Mouse (Mus musculus) heart, adult 2 months (tissue): ENCODE measurements around the gene Stx8. TPM values are rescaled to one million over a fixed set of nuclear protein-coding genes. Genes with fewer than 3 reads are reported as not detected.

ENCODE experiments used
- DNase-seq, 2 experiments: peaks; one replicate each; pipeline ENCODE4 v3.0.0; 2021
- H3K27ac ChIP-seq: fragments of 200-600 bp; 2 replicates; pipeline ENCODE4 v1.8.1; 2022
- H3K27me3 ChIP-seq: fragments of 200-500 bp; 2 replicates; pipeline ENCODE4 v1.6.1; 2012; ENCODE audit warnings: mild to moderate bottlenecking, low read length, inconsistent platforms, mixed read lengths; ENCODE audit not compliant: control insufficient read depth, insufficient read depth
- H3K36me3 ChIP-seq: fragments of 200-500 bp; 2 replicates; pipeline ENCODE4 v1.6.1; 2012; ENCODE audit warnings: low read length, inconsistent platforms; ENCODE audit not compliant: control insufficient read depth, insufficient read depth
- H3K4me1 ChIP-seq: fragments of 200-500 bp; 2 replicates; pipeline ENCODE4 v1.6.1; 2011; ENCODE audit warnings: low read length; ENCODE audit not compliant: control insufficient read depth, insufficient read depth
- H3K4me3 ChIP-seq: fragments of 200-600 bp; 2 replicates; pipeline ENCODE4 v1.8.1; 2022
- H3K79me2 ChIP-seq: fragments of 200-500 bp; replicated peaks from 2 replicates; pipeline ENCODE4 v1.6.1; 2012; ENCODE audit warnings: mild to moderate bottlenecking, inconsistent platforms, low read length, moderate library complexity, mixed read lengths; ENCODE audit not compliant: control insufficient read depth, insufficient read depth
- H3K9ac ChIP-seq: fragments of 200-500 bp; 2 replicates; pipeline ENCODE4 v1.6.1; 2012; ENCODE audit warnings: low read depth, mild to moderate bottlenecking, control low read depth, inconsistent platforms, low read length, mixed read lengths
- CTCF ChIP-seq: fragments of 200-600 bp; IDR thresholded peaks from 2 replicates; pipeline ENCODE4 v1.8.1; 2022; ENCODE audit warnings: antibody characterized with exemption, mild to moderate bottlenecking, moderate library complexity
- EP300 ChIP-seq: fragments of 200-500 bp; IDR thresholded peaks from 2 replicates; pipeline ENCODE4 v1.6.1; 2011; ENCODE audit warnings: low read depth, low read length, control low read depth; ENCODE audit not compliant: insufficient read depth
- POLR2A ChIP-seq: fragments of 200-500 bp; IDR thresholded peaks from 2 replicates; pipeline ENCODE4 v1.6.1; 2011; ENCODE audit warnings: mild to moderate bottlenecking, low read depth, low read length, control low read depth; ENCODE audit not compliant: insufficient read depth
- WGBS: fragments of 180-500 bp; shearing (Covaris S2); methylation state at CpG from one replicate; pipeline ENCODE4 v1.1.7; 2018; 5-methylcytosine and 5-hydroxymethylcytosine counted together
- intact Hi-C: fragments of 180-260 bp; cut with DNase I; formaldehyde crosslinking; loops from one replicate; pipeline ENCODE4 v1.15.1; 2025
- polyA plus RNA-seq: library from polyadenylated mRNA; depleted of rRNA; stranded (reverse); fragments of >200 nt; gene quantifications from 2 replicates; pipeline ENCODE4 v1.2.3, GENCODE M21; 2012
- total RNA-seq, 2 experiments: library from RNA; stranded (reverse); gene quantifications; 2 replicates each; pipeline ENCODE4 v1.2.3; 2021

The Stx8 gene
- total and polyA plus RNA-seq, 3 experiments = 6.7 to 29.1 (median 22.6) TPM

DNA sequence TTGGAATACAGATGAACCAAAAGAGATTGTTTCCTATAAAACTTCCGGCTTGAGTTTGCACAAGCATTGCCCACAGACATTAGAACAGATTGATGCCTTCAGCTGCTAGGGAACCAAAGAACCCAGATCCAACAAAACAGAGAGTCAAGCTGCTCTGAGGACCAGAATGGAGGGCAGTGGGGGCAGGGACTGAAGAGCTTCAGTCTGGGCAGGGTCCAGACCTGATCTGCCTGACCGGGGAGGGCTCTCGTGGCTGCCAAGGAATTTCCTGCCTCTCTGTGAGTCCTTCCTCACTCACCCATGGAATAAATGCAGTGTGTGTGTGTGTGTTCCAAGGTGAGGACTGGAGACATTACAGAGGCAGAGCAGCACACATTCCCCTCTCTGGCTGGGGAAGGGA lies 17.8 kb upstream of the Stx8 start:
- no peaks in the 10 kb centered on the region for H3K36me3 ChIP-seq
- H3K9ac ChIP-seq = no peak overlapping the region
- H3K79me2 ChIP-seq = no peaks in the 10 kb centered on the region
- intact Hi-C loops = no loop called here
- TF ChIP-seq EP300 (no peak), POLR2A (no peak), CTCF (no peak)
- no peak for DNase-seq
- H3K27ac ChIP-seq = no peak overlapping the region
- H3K4me1 ChIP-seq = peaks cover 2% of the 10 kb centered on the region
- H3K27me3 ChIP-seq = no peaks in the 10 kb centered on the region
- no peak overlapping the region for H3K4me3 ChIP-seq
- WGBS = 38% methylated on average over 3 of the region's 3 CpGs

- no peaks in the 10 kb centered on the region for H3K27me3 ChIP-seq
- TF ChIP-seq CTCF (no peak), POLR2A (no peak), EP300 (no peak)
- DNase-seq = no peak
- H3K4me1 ChIP-seq = peaks cover 2% of the 10 kb centered on the region
- intact Hi-C loops = no loop called here
- H3K9ac ChIP-seq = no peak overlapping the region
- H3K79me2 ChIP-seq = no peaks in the 10 kb centered on the region
- WGBS = 82% methylated on average over 9 of the region's 9 CpGs
- H3K27ac ChIP-seq = no peak overlapping the region
- no peaks in the 10 kb centered on the region for H3K36me3 ChIP-seq
- no peak overlapping the region for H3K4me3 ChIP-seq
Observed at GRCm38 (mm10) chr11:67949475-67949874, 16.5 kb upstream of the Stx8 start.

GRCm38 (mm10) chr11:67953604-67954003 lies 12.4 kb upstream of the Stx8 start:
- no peaks in the 10 kb centered on the region for H3K4me1 ChIP-seq
- TF ChIP-seq EP300 = no peak
- H3K27me3 ChIP-seq = no peaks in the 10 kb centered on the region
- no peak overlapping the region for H3K4me3 ChIP-seq
- H3K27ac ChIP-seq = no peak overlapping the region
- H3K36me3 ChIP-seq = no peaks in the 10 kb centered on the region
- intact Hi-C loops = no loop called here
- no peak overlapping the region for H3K9ac ChIP-seq
- DNase-seq = no peak
- 83% methylated on average over 5 of the region's 5 CpGs for WGBS
- no peaks in the 10 kb centered on the region for H3K79me2 ChIP-seq

- 78% methylated on average over 6 of the region's 6 CpGs for WGBS
- Histone ChIP-seq H3K36me3 (no peaks in the 10 kb centered on the region), H3K4me1 (no peaks in the 10 kb centered on the region), H3K27me3 (no peaks in the 10 kb centered on the region), H3K27ac (no peak overlapping the region), H3K79me2 (no peaks in the 10 kb centered on the region), H3K4me3 (no peak overlapping the region), H3K9ac (no peak overlapping the region)
- no peak for DNase-seq
- intact Hi-C loops = no loop called here
- no peak for TF ChIP-seq EP300
- no peak for TF ChIP-seq POLR2A
- no peak for TF ChIP-seq CTCF
Observed at GRCm38 (mm10) chr11:67954413-67954812, 11.6 kb upstream of the Stx8 start.

DNA sequence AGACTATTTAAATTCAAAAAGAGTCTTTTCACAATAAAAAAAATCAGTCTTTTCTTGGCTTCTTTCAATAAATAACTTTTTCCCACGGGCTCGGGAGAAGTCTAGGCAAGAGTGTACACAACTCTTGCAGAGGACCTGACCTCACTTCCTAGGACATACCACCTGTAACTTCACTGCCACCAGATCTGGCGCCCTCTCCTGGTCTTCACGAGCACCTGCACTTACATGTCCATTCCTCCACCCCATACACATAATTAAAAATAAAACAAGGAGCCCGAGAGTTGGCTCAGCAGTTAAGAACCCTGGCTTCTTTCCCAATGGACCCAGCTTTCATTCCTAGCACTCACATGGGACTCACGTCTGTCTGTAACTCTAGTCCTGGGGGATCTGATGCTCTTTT lies 1.9 kb upstream of the Stx8 start:
- 55% methylated on average over 6 of the region's 6 CpGs for WGBS
- intact Hi-C loops = loop anchor here (2.0 kb wide), 1 partner anchor 67 kb away; no protein-coding TSS in a partner anchor
- no peak overlapping the region for H3K27ac ChIP-seq
- no peak overlapping the region for H3K4me3 ChIP-seq
- no peak for DNase-seq
- no peaks in the 10 kb centered on the region for H3K27me3 ChIP-seq
- no peak for TF ChIP-seq EP300
- TF ChIP-seq CTCF = peak; percentile 42
- H3K9ac ChIP-seq = no peak overlapping the region
- H3K36me3 ChIP-seq = no peaks in the 10 kb centered on the region
- 0 out of 2 replicates have a peak, but pooled peaks cover 2% of the 10 kb centered on the region for H3K4me1 ChIP-seq
- H3K79me2 ChIP-seq = no peaks in the 10 kb centered on the region

- H3K27ac ChIP-seq = peak within 1 kb of the TSS; percentile 76
- intact Hi-C loops = loop anchor here (2.0 kb wide), 1 partner anchor 69 kb away; no protein-coding TSS in a partner anchor
- WGBS = 7% methylated on average over 15 of the region's 15 CpGs
Observed at GRCm38 (mm10) chr11:67965242-67965883, 630 bp upstream of the Stx8 start, which contains the start of gene Cfap52. Gene Cfap52, minus strand, starts transcription at chr11:67965651.

More at GRCm38 (mm10) chr11:67965242-67965883, 630 bp upstream of the Stx8 start, which contains the start of gene Cfap52:
- Histone ChIP-seq H3K4me1 (0 out of 2 replicates have a peak, but pooled peaks cover 2% of the 10 kb centered on the region), H3K27me3 (no peaks in the 10 kb centered on the region), H3K4me3 (peak within 1 kb of the TSS; percentile 77), H3K79me2 (no peaks in the 10 kb centered on the region), H3K36me3 (no peaks in the 10 kb centered on the region), H3K9ac (peak within 1 kb of the TSS; percentile 90)
- no peak for TF ChIP-seq POLR2A
- no peak for TF ChIP-seq EP300
- TF ChIP-seq CTCF = no peak
- DNase-seq = peak; percentile 84 to 86
